Mouse (Mus musculus): ENCODE data around the gene Ppp1r14b.

GRCm38 (mm10) chr19:7017541-7018457 is 43.0 kb downstream of the Ppp1r14b start:
- no peak for TF ChIP-seq CTCF (conservative IDR thresholded peaks at IDR 0.05; ENCODE audit: low read length)
- TF ChIP-seq NANOG (IDR thresholded peaks at IDR 0.05; ENCODE audit: borderline replicate concordance, low read length): no peak
- TF ChIP-seq POU5F1 (IDR thresholded peaks at IDR 0.05; ENCODE audit: borderline replicate concordance, low read length): no peak
